Mouse (Mus musculus): ENCODE data around the gene Grwd1.
"Not testable (repeated sequence)": the region's sequence is repeated elsewhere in the genome, so short reads cannot be mapped to it uniquely, and the experiment has no call there.

Gene Grwd1

GRCm38 (mm10) chr7:45830427-45831127 lies at the start of gene Grwd1:
Gene Grwd1 (minus strand): TSS chr7:45830944.
- in situ Hi-C loops (cut with MseI, MboI): no loop called here

- in situ Hi-C loops (cut with MseI, MboI): no loop called here
These were observed 49.8 kb upstream of the Grwd1 start for GRCm38 (mm10) chr7:45880531-45880930.

- in situ Hi-C loops (cut with MseI, MboI): not testable (repeated sequence)
These were observed 47.5 kb upstream of the Grwd1 start, which contains the start of gene Grin2d for GRCm38 (mm10) chr7:45878278-45878677. Gene Grin2d (minus strand): TSS chr7:45878378.

DNA sequence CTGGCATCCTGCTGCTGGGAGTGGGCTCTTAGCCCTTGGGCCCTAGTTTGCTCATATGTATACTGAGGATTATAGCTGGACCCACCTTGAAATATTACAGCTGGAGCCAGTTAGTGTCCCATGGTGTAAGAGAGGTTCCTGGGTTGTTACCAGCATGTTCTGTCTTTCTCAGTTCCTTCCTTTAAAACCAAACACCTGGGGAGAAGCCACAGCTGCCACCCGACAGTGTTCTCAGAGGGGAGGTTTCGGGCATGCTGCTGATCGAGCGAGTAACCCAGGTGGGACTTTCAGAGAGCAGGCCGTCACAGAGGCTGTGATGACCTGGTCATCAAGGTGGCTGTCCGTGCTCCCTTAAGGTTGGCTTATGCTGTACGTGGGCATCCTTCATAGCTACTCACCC lies 46.2 kb upstream of the Grwd1 start:
- in situ Hi-C loops (cut with MseI, MboI): no loop called here

- in situ Hi-C loops (cut with MseI, MboI): no loop called here
These were observed 42.6 kb upstream of the Grwd1 start for GRCm38 (mm10) chr7:45873061-45873947.

GRCm38 (mm10) chr7:45872624-45873023 lies 41.9 kb upstream of the Grwd1 start, which contains the start of gene Kdelr1:
Gene Kdelr1 (plus strand): TSS chr7:45872772.
- in situ Hi-C loops (cut with MseI, MboI): no loop called here

DNA sequence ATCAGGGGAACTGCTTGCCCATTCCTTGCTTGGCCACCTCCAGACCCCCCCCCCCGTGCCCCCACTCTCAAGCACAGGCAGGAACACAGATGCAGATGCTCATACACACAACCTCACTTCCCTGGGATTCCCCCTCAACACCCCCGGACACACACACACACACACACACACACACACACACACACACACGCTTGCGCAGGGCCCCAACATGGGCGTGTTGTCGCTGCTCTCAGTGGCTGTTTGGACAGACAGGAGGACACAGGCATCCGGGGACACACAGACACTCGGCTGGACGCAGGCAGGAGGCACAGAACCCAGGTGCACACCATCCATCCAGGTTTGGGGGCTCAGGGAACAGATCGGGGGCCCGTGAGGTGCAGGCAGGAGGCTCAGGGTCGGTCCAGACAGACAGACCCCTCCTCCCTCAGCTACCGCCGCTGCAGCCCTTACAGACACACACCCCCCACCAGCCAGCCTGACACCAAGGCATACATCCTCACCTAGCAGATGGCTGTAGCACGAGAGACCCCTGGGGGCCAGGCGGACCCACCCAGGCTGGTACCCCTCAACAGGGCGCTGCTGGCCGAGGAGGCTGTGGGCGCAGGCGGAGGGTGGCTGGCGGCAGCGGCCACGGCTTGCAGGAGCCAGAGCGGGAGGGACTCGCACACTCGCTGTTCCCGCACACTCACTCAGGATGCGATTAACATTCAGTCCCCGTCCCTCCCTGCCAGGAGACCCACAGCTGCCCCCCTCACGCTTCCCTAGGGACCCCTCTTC lies 39.7 kb upstream of the Grwd1 start:
- in situ Hi-C loops (cut with MseI, MboI): no loop called here

DNA sequence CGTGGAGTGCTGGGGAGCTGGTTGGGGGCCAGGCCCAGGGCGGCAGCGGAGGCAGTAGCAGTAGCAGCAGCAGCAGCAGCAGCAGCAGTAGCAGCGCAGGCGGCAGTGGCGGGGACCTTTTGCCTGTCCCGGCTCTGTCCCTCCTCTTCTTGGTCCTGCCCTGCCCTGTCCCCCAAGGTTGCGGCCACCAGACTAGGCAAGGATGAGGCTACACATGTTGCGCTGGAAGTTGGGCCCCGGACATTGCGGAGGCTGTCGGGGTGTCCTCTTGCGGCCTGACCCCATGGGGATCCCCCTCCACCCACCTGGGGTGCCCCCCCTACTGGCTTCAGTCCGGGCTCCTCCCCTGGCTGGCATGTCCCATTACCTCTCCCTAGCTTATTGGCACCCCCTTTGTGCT lies 39.0 kb upstream of the Grwd1 start:
- in situ Hi-C loops (cut with MseI, MboI): no loop called here

DNA sequence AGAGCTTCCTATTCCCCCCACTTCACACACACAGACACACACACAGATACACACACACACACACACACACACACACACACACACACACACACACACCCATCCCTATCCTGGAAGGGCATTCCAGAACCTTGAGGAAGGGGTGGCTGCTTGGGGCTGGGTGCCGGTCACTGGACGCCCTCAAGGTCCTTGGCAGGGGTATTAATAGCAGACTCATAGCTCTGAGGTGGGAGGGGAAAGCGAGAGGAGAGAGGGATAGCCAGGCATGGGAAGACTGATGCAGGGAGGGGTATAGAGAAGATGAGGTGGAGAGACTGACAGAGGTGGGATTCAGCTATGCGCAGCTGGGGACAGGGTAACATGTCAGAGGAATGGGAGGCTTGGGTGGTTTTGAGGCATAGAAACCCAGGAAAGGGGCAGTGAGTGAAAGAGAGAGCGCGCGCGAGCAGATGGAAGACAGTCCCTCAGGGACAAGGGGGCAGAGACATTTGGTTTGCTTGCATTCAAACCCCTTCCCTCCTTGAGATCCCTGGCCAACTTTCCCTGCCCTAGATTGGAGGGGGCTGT lies 38.4 kb upstream of the Grwd1 start:
- in situ Hi-C loops (cut with MseI, MboI): no loop called here

- in situ Hi-C loops (cut with MseI, MboI): no loop called here
These were observed 37.1 kb upstream of the Grwd1 start for GRCm38 (mm10) chr7:45867871-45868270.

DNA sequence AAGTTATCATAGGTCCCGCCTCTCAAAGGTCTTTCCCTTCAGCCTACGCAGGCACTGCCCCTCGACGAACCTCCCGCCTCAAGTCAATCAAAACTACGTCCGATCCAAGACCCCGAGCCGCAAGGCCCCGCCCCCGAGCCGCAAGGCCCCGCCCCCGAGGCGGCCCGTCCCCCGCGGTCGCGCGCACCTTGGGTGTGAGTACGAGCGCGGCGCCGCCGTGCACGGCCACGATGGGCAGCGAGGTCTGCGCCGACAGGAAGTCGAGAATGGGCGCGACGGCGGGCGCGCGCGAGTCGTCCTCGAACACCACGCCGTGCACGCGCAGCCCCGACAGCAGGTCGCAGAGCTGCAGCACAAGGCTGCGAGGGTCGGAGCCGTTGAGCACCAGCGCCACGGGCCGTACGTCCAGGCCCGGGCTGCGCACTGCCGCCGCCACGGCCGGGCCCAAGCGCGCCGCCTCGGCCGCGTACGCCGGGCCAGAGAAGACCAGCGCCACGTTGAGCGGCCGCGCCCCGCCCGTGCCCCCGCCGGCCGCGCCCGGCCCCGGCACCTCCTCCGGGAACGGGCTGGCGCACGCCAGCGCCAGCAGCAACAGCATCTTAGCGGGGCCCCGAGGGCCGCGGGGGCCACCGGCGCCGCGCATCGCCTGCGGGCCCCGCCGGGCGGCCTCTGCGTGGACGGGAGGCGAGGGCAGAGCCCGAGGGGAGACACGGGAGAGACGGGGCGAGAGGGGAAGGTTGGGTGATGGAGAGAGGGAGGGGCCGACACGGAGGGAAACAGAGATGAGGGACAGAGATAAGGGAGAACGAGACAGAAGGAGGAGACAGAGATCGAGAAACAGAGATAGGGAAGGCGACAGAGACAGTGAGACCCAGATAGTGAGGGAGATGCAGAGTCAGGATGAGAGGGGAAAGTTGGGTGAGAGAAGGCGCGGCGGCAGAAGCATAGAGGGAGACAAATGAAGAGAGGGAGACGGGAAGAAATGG lies 35.5 kb upstream of the Grwd1 start:
- in situ Hi-C loops (cut with MseI, MboI): no loop called here

- in situ Hi-C loops (cut with MseI, MboI): no loop called here
These were observed 33.7 kb upstream of the Grwd1 start for GRCm38 (mm10) chr7:45864435-45864834.

GRCm38 (mm10) chr7:45862804-45863203 lies 32.1 kb upstream of the Grwd1 start:
- in situ Hi-C loops (cut with MseI, MboI): no loop called here

DNA sequence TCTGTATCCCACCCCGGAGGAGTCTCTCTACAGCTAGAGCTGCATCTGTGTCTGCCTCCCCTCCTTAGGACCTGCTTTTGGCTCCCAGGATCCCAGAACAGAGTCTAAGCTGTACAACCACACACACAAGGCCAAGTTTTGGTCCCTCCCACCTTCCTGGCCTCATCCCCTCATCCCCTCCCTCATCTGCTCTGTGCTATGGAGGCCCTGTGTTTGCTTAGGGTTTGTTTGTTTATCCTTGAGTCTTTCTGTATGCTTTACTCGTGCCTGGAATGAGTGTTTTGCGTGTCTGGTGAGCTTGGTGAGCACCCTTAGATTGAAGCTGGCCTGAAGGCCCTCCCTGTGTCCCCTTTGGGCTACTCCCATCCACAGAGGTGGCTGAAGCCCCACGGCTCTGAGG lies 28.3 kb upstream of the Grwd1 start:
- in situ Hi-C loops (cut with MseI, MboI): no loop called here

DNA sequence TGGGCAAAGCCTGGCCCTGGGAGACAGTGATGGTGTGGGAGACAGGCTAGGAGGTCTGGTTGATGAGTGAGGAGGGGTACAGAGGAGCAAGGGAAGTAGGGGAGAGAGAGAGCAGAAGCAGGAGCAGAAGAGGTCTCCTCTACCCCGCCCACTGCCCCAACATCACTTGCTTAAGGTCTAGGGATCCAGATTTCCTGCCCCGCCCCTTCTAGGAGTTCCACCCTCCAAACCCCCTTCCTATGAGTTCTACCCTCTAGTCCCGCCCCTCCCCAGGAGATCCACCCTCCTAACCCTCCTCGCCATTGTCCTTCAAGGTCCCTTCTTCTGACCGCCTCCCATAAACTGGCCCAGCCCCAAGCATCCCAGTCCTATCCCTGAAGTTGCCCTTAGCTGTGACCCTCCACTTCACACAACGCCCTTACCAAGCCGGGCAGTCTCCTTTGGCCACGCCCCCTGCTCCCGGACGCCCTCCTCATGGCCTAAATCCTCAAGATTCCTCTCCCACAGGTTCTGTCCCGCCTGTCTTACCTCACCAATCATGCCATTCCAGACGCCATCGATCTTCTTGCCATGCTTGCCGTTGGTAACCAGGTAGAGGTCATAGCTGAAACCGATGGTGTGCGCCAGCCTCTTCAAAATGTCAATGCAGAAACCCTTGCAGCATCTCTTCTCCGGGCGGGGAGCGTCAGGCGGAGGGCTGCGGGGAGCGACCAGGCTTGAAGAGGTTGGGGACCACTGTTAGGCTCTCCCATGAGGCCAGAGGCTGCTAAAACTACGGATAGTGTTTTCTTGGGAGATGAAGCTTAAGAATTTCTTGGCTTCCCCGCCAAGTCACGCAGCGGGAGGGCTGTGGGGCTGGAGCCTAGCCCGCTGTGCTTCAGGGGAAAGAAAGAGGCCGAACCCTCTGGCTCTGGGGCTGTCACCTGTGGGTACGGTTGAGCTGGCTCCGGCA lies 26.5 kb upstream of the Grwd1 start:
- in situ Hi-C loops (cut with MseI, MboI): no loop called here

GRCm38 (mm10) chr7:45853089-45853488 lies 22.3 kb upstream of the Grwd1 start:
- in situ Hi-C loops (cut with MseI, MboI): no loop called here

- in situ Hi-C loops (cut with MseI, MboI): no loop called here
These were observed 19.9 kb upstream of the Grwd1 start for GRCm38 (mm10) chr7:45850661-45851060.

DNA sequence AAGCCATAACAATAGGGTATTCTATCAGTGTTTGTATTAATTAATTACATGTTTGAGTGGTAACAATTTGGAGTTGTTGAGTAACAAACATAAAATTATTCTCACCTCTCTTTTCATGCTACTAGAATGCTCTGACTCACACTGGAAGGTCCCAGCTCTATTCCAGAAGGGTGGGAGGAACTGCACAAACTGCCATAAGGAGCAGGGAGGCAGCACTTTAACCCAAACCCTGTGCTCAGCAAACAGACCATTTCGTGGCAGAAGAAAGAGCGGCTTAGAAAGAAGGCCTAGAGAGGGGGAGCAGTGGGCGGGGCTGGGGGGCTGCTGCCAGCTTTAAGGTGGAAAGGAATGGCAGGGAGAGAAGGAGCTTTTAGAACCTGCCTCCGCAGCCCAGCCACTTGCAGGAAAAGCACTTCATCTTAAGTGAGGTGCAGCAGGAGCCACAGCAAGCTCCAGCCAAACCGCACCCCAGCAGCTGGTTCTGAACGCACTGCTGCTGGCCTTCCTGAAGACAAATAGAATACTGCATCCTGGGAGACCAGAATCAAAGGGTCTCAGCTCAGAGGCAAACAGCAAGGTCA lies 17.8 kb upstream of the Grwd1 start:
- in situ Hi-C loops (cut with MseI, MboI): no loop called here
